Mouse (Mus musculus) left cerebral cortex, postnatal 25 days (tissue): Measurements from ENCODE around the gene C1qtnf1. TPM values are rescaled to one million over a fixed set of nuclear protein-coding genes. Genes with fewer than 3 reads are reported as not detected.

Experiments
- DNase-seq, 2 experiments: peaks; one replicate each; pipeline ENCODE4 v3.0.0; 2022; ENCODE audit warnings: low spot score in 2 of 2, mixed read lengths in 1 of 2
- intact Hi-C: fragments of 180-260 bp; cut with DNase I; formaldehyde crosslinking; loops from one replicate; pipeline ENCODE4 v1.15.1; 2025
- total RNA-seq, 2 experiments: library from RNA; stranded (reverse); gene quantifications; 2 replicates each; pipeline ENCODE4 v1.2.3; 2021

The C1qtnf1 gene
- total RNA-seq, 2 experiments from 2014 or later = 3.6 to 4.2 TPM

DNA sequence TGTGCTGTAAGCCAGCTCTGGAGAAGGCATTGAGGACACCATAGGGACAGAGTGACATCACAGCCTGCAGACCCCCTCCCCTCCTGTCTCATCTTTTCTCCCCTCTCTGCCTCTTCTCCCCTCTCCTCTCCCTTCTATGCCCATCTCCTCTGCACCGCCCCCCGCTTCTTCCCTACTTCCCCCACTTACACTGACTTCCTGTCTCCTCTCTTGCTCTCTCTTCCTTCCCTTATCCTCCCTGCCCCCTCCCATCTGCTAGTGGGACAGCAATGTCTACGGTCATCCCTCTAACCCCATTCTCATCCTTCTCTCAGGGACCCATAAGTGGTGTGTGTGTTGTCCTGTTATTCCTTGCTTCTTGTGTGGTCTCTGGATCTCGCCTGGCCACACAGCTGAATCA lies 31.5 kb downstream of the C1qtnf1 start:
- no peak for DNase-seq
- intact Hi-C loops = no loop called here

DNA sequence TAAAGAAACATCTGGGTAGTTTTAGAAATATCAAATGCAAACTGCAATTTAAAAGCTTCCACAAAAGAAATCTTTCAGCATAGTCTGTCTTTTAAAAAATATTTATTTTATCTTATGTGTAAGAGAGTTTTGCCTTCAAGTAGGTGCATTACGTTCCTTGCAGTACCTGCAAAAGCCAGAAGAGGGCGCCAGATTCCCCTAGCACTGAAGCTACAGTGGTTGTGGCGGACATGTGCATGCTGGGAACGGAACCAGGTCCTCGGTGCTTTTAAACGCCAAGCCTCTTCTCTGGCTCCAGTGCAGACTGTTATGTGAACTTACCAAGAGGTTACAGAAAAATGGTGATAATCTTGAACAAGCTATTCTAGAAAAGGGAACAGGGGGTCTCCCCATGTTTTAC lies 32.3 kb downstream of the C1qtnf1 start:
- intact Hi-C loops = no loop called here
- DNase-seq = no peak

DNA sequence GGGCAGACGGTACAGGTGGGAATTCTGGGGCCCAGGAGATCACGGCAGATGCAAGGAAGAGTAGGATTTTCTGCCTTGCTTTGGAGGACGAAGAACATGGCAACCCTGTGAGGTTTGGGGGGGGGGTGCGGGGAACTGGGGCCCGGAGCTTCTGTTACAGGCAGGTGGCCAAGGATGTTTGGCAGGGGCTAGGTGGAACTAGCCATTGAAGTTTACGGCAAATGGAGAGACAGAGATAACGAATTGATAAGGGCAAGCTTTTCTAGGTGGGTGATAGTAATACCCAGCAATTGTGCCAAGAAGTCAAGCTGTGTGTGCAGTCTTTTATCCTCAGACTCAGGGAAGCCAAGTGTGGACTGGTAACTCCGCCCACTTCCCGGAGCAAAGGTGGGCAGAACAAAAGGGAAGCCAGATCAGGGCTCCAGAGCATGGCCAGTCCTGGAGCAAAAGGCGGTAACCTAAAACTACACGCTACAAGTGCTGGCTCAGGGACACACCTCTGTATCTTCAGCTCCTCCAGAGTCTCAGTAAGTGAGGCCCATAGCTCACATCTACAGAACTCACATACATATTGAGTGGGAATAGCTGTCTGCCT lies 39.5 kb downstream of the C1qtnf1 start:
- intact Hi-C loops = no loop called here

DNA sequence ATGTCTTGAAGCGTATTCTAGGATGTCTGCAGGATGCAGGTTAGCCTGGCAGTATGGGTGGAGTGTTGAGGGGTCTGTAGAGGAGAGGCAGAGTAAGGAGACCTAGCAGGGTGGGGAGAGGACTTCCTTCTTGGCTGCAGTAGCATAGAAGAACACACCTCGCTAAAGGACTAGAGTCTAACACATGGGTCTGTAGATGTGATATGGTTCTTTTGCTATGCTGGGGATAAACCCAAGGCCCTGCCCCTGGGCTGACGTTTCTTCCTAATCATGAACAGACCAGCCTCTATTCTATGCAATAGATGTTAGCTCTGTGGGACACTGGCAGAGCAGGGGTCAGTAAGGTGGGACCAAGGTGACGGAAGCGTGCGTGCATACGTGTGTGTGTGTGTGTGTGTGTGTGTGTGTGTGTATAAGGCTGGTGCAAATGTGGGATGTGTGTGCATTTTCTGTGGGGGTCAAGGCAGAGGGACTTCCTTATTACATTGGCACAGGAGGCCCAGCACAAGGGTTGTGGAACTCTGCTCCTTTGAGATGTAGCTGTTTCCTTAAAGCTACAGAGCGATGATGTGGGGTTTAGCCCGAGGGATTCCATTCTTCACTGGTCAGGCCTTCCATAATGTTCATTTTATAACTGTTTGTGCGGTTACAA lies 41.6 kb downstream of the C1qtnf1 start:
- DNase-seq = no peak
- intact Hi-C loops = no loop called here

More for the DNA sequence above, 39.5 kb downstream of the C1qtnf1 start:
- DNase-seq = no peak

DNA sequence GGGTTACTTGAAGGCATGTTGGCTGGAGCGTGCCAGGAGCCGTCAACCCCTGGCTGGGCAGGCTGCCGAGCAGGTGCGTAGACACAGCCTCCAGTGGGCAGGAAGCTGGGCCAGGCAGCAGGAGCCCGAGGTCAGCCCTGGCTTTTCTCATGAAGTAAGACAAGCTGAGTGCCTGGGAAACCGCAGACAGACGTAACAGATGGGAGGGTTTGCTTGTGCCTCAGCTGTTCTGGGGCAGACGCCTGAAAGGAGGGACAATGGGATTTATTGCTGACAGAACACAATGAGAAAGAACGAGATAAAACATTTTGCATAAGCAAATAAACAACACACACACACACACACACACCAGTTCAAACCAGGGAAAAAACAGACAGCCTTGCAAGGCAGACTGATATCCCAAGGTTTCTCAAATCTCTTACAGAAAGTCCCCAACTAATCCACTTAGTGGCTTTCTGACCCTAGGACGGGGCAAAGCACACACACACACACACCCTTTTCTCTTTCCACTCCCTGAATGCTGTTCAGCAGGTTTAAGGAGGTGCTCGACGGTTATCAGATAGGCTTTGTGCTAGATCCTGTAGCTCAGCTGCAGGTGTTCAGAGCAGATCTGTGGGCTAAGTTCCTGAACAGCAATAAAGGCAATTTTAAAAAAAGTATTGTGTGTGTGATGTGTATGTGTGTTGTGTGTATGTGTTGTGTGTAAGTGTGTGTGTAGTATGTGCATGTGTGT lies 42.4 kb downstream of the C1qtnf1 start:
- intact Hi-C loops = no loop called here

DNA sequence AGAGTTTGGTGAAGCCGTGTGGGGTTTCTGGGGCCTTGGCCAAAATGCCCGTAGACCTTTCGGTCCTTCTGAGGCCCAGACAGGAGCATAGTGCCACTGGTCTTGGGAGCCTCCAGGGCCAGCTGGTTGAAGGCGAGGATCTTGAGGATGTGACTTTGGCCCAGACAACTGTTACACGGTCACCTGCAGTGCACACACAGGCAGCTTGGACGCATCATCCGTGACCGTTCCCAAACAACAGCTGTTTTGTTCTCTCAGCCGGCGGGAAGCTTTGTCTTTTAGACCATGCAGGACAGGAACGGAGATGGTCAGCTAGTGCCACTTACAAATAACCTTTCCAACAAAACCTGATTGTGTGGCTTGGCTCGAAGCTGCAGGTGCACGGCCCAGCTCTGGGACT lies 43.7 kb downstream of the C1qtnf1 start:
- DNase-seq = no peak
- intact Hi-C loops = no loop called here

More for the DNA sequence above, 42.4 kb downstream of the C1qtnf1 start:
- DNase-seq = no peak

DNA sequence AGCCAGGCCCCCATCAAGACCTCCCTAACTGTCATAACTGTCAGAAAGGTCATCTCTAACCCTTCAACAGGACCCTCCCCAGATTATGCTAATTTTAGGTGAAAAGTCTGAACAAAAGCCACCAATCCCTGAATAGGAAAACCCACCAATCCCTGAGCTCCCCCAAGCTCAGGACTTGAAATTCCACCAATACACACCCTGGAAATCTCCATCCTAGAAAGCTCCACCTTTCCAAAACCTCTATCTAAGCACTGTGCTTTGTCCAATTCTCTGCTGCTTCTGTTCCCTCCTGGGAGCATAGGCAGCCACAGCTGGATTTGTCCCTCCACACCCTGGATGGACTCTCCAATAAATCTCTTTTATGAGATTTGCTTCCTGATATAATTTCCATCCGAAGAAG lies 45.2 kb downstream of the C1qtnf1 start:
- no peak for DNase-seq
- intact Hi-C loops = no loop called here

DNA sequence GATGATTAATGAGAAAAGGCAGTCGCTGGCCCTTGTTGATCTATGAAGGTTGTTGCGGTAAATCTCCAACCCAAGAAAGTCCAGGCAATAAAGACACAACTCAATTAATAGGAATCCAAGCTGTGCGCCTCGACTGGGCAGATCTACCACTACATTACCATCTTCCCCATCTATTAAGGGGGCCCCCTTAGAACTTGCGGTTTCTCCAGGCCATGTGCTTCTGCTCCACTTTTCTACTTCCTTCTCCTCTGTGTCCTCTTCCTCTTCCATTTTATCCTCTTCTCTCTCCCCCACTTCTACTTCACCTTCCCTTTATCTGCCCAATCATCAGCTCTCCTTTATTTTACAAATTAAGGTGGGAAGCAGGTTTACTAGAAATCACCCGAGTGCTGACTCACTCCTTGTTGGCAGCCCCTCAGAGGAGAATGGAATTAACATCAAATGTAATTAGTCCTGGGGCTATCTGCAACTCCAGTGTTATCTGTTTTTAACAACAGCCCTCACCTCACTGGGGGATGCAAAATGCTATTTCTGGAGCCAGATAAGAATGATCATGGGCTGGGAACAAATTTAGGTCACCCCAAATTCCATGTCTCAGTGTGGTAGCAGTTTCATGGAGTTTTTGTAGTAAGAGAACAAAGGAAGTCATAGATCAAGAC lies 46.0 kb downstream of the C1qtnf1 start:
- intact Hi-C loops = no loop called here
- DNase-seq = no peak

DNA sequence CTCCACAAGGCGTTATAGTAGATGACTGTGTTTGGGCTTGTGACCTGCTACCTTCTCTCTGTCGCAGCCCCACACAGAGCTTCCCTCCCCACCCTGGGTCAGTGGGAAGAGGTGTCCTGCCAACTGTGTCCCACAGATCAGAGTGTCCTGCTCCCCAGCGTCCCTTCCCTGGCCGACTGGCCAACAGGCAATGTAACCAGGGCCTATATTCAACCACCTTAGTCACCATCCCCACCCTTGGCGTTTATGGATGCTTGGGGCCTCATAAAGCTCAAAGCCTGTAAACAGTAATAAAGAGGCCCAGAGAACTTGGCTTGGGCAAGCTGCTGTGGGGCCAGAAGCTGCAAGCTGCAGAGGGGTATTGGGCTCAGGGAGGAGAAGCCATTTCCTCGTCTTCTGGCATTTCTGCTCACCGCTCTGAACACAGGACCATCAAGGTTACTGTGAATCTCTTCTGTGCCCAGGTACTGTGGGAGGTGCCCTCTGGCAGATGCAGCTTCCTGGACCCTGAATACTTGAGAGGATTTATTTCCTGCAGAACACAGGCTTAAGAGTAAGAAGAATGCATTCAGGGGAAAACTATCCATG lies 47.6 kb downstream of the C1qtnf1 start:
- no peak for DNase-seq
- intact Hi-C loops = no loop called here

DNA sequence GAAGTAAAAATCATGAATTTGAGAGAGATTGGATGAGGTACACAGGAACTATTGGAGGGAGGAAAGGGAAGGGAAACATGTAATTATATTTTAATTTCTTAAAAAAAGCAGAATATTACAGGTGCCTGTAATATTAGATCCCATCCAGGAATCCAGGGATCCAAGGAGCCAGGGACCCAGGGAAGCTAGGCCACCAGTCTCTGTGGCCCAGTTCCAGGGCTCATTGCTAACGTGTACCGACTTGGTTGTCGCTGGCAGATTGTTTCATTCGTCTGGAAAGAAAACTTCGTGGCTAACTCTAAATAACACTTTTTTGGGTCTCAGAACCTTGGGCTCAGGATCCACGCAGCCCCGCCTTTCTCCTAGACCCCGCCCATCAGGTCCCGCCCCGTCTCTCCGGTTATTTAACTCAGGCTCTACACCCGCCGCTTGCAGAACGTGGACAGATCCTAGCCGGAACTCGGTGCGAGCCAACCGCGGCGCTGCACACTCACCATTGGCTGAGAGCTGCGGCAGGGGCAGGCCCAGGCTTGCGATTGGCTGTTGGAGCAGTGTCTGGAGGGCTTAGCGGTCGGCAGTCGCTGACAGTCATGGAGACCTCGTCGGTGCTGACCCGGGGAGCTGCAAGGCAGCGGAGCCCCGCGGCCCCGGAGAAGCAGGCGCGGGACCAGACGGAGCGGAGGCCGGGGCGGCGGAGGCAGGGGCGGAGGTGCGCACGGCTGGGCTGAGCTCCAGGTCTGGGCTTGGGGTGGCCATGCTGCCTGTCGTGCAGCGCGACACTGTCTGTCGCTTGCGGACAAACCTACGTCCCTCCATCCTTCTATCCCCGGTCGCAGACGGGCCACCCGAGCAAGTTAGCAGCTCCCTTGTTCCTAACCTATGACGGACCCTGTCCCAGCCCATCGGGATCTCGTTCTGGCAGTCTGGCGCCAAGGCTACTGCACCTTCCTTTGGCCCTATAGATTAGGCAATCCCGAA lies 48.7 kb downstream of the C1qtnf1 start, which contains the start of gene Engase:
Gene Engase (plus strand): TSS at position 434 of the 978 bp plus-strand sequence.
- intact Hi-C loops = no loop called here
- peak; percentile 96 to 99 for DNase-seq

DNA sequence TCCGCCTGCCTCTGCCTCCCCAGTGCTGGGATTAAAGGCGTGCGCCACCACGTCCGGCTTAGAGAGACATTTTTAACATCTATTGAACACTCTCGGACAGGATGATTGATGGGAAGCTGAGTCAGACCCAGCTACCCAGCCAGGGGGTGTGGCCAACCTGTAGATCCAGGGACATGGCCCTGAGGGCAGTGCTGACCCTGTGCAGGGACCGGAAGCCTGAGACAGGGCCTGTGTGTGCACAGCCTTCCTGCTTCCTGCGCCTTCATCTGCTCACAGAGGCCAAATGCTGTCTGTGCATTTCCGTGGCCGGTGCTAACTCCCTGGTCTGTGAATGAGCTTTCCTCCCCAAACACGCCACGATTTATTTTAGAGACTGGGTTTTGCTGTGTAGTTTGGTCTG lies 51.8 kb downstream of the C1qtnf1 start:
- intact Hi-C loops = no loop called here
- DNase-seq = no peak

DNA sequence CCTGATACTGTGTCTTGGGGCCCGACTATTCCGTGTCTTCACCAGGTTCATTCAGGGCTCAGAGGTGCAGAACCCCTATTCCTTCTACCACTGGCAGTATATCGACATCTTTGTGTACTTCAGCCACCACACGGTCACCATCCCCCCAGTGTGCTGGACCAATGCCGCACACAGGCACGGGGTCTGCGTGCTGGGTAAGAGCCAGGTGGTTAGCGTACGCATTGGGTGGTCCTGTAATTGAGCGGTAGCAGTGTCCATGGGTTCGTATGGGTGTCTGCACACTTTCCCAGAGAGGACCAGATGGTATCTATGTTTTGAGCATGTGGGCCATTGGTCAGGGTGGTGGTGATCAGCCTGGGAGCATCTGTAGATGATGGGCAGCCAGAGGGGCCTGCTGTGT lies 53.2 kb downstream of the C1qtnf1 start:
- no peak for DNase-seq
- intact Hi-C loops = no loop called here

DNA sequence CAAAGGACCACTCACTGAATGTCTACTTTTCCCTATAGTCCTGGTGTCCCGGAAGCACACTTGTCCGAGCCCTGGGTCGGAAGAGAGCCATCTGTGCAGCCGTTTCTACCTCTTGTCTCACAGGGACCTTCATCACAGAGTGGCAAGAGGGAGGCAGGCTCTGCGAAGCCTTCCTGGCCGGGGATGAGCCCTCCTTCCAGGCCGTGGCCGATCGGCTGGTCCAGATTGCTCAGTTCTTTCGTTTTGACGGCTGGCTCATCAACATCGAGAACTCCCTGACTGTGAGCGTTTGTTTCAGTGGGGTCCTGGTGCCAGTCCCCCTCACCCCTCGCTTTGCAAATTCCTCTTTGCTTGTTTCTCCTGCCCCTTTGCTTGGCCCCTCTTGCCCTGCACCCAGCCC lies 53.7 kb downstream of the C1qtnf1 start:
- intact Hi-C loops = no loop called here
- DNase-seq = no peak

DNA sequence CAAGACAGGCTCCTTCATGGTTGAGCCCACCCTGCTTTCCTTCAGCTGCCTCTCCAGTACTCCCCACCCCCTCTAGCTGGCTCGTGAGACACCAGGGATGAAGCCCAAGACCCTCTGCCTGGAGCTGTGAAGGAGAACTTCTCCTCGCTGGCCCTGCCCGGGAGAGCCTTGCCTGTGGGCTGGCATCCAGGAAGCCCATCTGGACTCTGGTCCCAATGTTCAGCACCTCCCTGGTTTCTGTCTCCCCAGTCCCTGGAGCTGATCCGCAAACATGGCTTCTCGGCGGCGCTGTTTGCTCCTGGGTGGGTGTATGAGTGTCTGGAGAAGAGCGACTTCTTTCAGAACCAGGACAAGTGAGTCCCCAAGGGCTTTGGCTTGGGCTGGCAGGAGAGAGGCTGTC lies 56.2 kb downstream of the C1qtnf1 start:
- intact Hi-C loops = no loop called here
- DNase-seq = no peak

DNA sequence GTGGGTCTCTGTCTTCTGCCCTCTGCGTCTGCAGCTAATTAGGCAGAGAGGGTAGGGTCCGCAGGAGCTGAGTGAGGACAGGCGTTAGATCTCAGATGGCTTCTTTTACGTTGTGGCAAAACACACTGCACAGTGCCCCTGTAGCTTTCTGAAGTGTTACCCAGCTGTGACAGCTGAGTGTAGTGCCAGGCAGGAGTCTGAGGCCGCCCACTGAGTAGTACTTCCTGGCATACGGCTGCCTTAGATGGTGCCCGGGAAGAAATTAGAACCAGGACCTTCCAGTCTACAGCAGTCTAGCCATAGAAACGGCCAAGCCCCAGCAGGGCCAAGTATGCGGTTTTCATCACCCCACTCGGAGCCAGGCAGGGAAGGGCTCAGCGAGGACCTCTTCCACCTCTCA lies 57.3 kb downstream of the C1qtnf1 start:
- peak in 1 of 2 experiments; percentile 70 for DNase-seq
- intact Hi-C loops = no loop called here

DNA sequence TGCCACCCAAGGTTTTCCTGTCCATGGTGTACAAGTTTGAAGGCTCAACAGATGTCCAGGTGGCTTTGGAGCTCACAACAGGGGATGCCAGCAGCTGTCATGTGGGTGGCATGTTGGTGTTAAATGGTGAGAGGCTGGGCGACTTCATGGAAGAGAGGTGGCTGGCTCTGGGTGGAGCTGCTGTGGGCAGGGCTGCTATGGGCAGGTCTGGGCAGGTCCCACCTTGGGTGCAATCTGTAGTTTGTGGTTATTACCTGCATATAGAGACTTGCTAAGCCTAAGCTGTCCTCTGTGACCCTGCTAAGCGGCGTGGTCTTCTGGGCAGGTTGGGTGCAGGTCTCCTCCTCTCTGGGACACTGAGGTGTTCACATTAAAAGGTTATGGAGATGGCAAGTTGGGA lies 57.8 kb downstream of the C1qtnf1 start:
- DNase-seq = peak in 1 of 2 experiments; percentile 44
- intact Hi-C loops = no loop called here

DNA sequence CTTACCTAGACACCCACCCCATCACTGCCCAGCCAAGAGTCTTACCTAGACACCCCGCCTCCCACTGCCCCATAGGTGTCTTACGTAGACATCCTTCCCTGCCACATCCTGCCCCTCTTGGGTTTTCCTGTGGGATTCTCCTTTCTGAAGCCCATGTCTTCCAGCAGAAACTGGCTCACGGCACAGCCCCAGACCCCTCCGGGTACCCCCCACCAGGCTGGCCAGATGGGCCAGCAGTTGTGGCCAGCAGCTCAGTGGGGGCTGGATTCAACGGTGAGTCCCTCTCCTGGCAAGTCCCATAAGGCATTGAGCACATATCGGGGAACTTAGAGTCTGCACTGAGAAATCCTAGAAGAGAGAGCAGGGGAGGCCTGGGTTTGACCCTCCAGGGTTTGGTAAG lies 58.3 kb downstream of the C1qtnf1 start:
- intact Hi-C loops = no loop called here
- no peak for DNase-seq

DNA sequence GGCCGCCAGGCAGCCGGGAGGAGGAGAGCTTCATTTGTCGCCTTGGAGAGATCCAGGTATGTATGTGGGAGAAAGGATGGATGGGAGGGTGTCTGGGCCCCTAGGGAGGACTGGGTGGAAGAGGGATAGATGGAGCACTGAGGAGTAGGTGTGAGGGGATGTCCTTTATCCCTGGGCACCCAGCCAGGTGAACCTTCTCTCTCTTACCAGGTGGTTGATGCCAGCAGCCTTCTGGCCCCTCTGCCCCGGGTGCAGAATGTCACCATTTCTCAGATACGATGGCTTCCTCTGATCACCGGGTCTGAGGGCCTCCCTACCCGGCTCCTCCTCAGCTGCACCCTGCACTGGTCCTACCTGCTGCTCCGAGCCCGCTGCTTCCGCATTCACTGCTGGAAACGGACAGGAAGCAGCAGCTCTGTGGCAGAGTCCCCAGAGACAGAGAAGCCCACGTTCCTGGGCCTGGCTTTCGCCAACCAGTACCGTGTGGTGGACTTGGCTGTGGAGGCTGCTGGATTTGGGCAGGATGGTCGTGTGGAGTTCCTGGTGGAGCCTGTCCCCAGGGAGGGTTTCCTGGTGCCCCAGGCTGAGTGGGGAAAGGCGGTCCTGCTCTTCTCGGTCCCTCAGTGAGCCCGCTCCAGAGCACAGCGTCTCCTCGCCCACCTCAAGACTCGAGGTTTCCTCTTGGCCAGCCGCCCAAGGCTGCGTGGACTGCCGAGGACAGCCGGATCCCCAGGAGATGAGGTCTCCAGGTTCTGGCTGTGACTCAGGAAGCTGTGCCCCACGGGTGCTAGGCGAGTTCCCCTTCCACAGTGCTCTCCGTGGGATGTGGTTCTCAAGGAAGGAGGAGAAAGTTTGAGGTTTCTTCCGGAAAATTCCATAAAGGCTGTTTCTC lies 59.1 kb downstream of the C1qtnf1 start:
- intact Hi-C loops = no loop called here
- DNase-seq = no peak
